Mouse (Mus musculus) E14TG2a.4 (cell line): ENCODE data around the gene Plekha5.

Experiments
- H3K27me3 ChIP-seq: 2 replicates; pipeline ENCODE4 v1.6.1; 2014; ENCODE audit warnings: low read length, control low read depth; ENCODE audit not compliant: insufficient read depth
- H3K36me3 ChIP-seq: 2 replicates; pipeline ENCODE4 v1.6.1; 2014; ENCODE audit warnings: low read length, control low read depth; ENCODE audit not compliant: insufficient read depth
- H3K4me1 ChIP-seq: replicated peaks from 2 replicates; pipeline ENCODE4 v1.6.1; 2014; ENCODE audit warnings: low read depth, low read length, control low read depth
- H3K4me3 ChIP-seq: replicated peaks from 2 replicates; pipeline ENCODE4 v1.5.1; 2014; ENCODE audit warnings: mild to moderate bottlenecking, low read length
- H3K9me3 ChIP-seq: 2 replicates; pipeline ENCODE4 v1.6.1; 2014; ENCODE audit warnings: low read length, control low read depth
- CTCF ChIP-seq: conservative IDR thresholded peaks from 2 replicates; pipeline ENCODE4 v1.5.1; 2014; ENCODE audit warnings: low read length
- NANOG ChIP-seq: IDR thresholded peaks from 2 replicates; pipeline ENCODE4 v1.6.1; 2014; ENCODE audit warnings: borderline replicate concordance, low read length, mixed read lengths
- POU5F1 ChIP-seq: IDR thresholded peaks from 2 replicates; pipeline ENCODE4 v1.6.1; 2014; ENCODE audit warnings: low read length, borderline replicate concordance

Plekha5 gene

GRCm38 (mm10) chr6:140464818-140465217, 41.0 kb downstream of the Plekha5 start:
- TF ChIP-seq POU5F1 (no peak), NANOG (no peak), CTCF (no peak)
- H3K36me3 ChIP-seq, result 0 out of 2 replicates have a peak, but pooled peaks cover 7% of the 10 kb centered on the region
- H3K27me3 ChIP-seq, result no peaks in the 10 kb centered on the region
- no peak overlapping the region for H3K4me3 ChIP-seq
- H3K9me3 ChIP-seq, result no peaks in the 10 kb centered on the region
- peaks cover 24% of the 10 kb centered on the region for H3K4me1 ChIP-seq

GRCm38 (mm10) chr6:140465946-140466646, 42.2 kb downstream of the Plekha5 start:
- Histone ChIP-seq H3K27me3 (no peaks in the 10 kb centered on the region), H3K4me3 (no peak overlapping the region), H3K36me3 (0 out of 2 replicates have a peak, but pooled peaks cover 7% of the 10 kb centered on the region), H3K4me1 (peaks cover 24% of the 10 kb centered on the region), H3K9me3 (no peaks in the 10 kb centered on the region)
- TF ChIP-seq NANOG, result no peak
- no peak for TF ChIP-seq POU5F1
- no peak for TF ChIP-seq CTCF

- H3K4me3 ChIP-seq, result no peak overlapping the region
- no peaks in the 10 kb centered on the region for H3K27me3 ChIP-seq
- H3K9me3 ChIP-seq, result no peaks in the 10 kb centered on the region
- TF ChIP-seq CTCF, result no peak
- no peak for TF ChIP-seq POU5F1
- no peak for TF ChIP-seq NANOG
- 0 out of 2 replicates have a peak, but pooled peaks cover 7% of the 10 kb centered on the region for H3K36me3 ChIP-seq
- peaks cover 17% of the 10 kb centered on the region for H3K4me1 ChIP-seq
Observed at GRCm38 (mm10) chr6:140466841-140467240, 43.0 kb downstream of the Plekha5 start.

GRCm38 (mm10) chr6:140467851-140468250, 44.0 kb downstream of the Plekha5 start:
- Histone ChIP-seq H3K27me3 (no peaks in the 10 kb centered on the region), H3K9me3 (no peaks in the 10 kb centered on the region), H3K36me3 (0 out of 2 replicates have a peak, but pooled peaks cover 7% of the 10 kb centered on the region), H3K4me3 (no peak overlapping the region), H3K4me1 (peaks cover 10% of the 10 kb centered on the region)
- no peak for TF ChIP-seq POU5F1
- TF ChIP-seq NANOG, result no peak
- no peak for TF ChIP-seq CTCF

- Histone ChIP-seq H3K9me3 (no peaks in the 10 kb centered on the region), H3K4me3 (no peak overlapping the region), H3K36me3 (0 out of 2 replicates have a peak, but pooled peaks cover 5% of the 10 kb centered on the region), H3K4me1 (peaks cover 4% of the 10 kb centered on the region; the same call in 1 of the 2 replicates), H3K27me3 (no peaks in the 10 kb centered on the region)
- TF ChIP-seq NANOG (no peak), POU5F1 (no peak), CTCF (no peak)
Observed at GRCm38 (mm10) chr6:140469791-140470190, 45.9 kb downstream of the Plekha5 start.

- TF ChIP-seq NANOG (no peak), POU5F1 (no peak), CTCF (no peak)
- no peak overlapping the region for H3K4me3 ChIP-seq
- H3K4me1 ChIP-seq, result 0 out of 2 replicates have a peak, but pooled peaks cover 3% of the 10 kb centered on the region
- no peaks in the 10 kb centered on the region for H3K36me3 ChIP-seq
- no peaks in the 10 kb centered on the region for H3K27me3 ChIP-seq
- no peaks in the 10 kb centered on the region for H3K9me3 ChIP-seq
Observed at GRCm38 (mm10) chr6:140471751-140472150, 47.9 kb downstream of the Plekha5 start.

- H3K27me3 ChIP-seq, result no peaks in the 10 kb centered on the region
- H3K9me3 ChIP-seq, result no peaks in the 10 kb centered on the region
- no peak overlapping the region for H3K4me3 ChIP-seq
- H3K36me3 ChIP-seq, result no peaks in the 10 kb centered on the region
- TF ChIP-seq CTCF (peak; percentile 76), POU5F1 (no peak), NANOG (no peak)
- 0 out of 2 replicates have a peak, but pooled peaks cover 3% of the 10 kb centered on the region for H3K4me1 ChIP-seq
Observed at GRCm38 (mm10) chr6:140472345-140472744, 48.5 kb downstream of the Plekha5 start.

- peak; percentile 48 for TF ChIP-seq CTCF
- TF ChIP-seq POU5F1, result no peak
- TF ChIP-seq NANOG, result no peak
- no peaks in the 10 kb centered on the region for H3K36me3 ChIP-seq
- H3K9me3 ChIP-seq, result no peaks in the 10 kb centered on the region
- no peaks in the 10 kb centered on the region for H3K27me3 ChIP-seq
- 0 out of 2 replicates have a peak, but pooled peaks cover 3% of the 10 kb centered on the region for H3K4me1 ChIP-seq
- H3K4me3 ChIP-seq, result no peak overlapping the region
Observed at GRCm38 (mm10) chr6:140475393-140476087, 51.7 kb downstream of the Plekha5 start.
